Mouse (Mus musculus): Measurements from ENCODE around the gene Ppp2r2c. TPM values are rescaled to one million over a fixed set of nuclear protein-coding genes. Genes with fewer than 3 reads are reported as not detected.

Ppp2r2c gene
- polyA plus RNA-seq, 1 experiment = 354 TPM

- DNase-seq (ENCODE audit: extremely low spot score in 1 of 2, low spot score in 1 of 2) = no peak
Measured at GRCm38 (mm10) chr5:36977809-36978208, 109.5 kb downstream of the Ppp2r2c start.

DNA sequence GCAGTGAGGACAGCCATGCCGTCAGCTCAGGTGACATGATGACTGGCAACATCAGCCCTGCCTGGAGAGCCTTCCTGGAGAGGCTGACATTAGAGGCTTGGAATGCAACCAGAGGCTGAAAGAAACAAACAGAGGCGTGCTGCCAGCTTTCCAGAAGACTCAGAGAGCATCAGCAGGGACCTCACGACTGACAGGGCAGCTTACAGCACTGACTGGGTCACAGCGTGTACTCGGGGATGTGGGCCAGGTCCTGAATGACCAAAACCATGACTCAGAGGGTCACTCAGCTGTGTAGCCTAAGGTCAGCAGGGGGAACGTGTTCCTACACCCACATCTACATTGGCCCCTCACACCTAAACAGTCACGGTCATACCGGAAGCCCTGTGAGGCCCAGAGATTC is 110.7 kb downstream of the Ppp2r2c start:
- DNase-seq (ENCODE audit: extremely low spot score in 1 of 2, low spot score in 1 of 2) = no peak

- DNase-seq (ENCODE audit: extremely low spot score in 1 of 2, low spot score in 1 of 2) = no peak
Measured at GRCm38 (mm10) chr5:36979631-36980030, 111.3 kb downstream of the Ppp2r2c start.

- no peak for DNase-seq (ENCODE audit: extremely low spot score in 1 of 2, low spot score in 1 of 2)
Measured at GRCm38 (mm10) chr5:36982271-36982670, 114.0 kb downstream of the Ppp2r2c start.

- no peak for DNase-seq (ENCODE audit: extremely low spot score in 1 of 2, low spot score in 1 of 2)
Measured at GRCm38 (mm10) chr5:36986617-36987016, 118.3 kb downstream of the Ppp2r2c start.

DNA sequence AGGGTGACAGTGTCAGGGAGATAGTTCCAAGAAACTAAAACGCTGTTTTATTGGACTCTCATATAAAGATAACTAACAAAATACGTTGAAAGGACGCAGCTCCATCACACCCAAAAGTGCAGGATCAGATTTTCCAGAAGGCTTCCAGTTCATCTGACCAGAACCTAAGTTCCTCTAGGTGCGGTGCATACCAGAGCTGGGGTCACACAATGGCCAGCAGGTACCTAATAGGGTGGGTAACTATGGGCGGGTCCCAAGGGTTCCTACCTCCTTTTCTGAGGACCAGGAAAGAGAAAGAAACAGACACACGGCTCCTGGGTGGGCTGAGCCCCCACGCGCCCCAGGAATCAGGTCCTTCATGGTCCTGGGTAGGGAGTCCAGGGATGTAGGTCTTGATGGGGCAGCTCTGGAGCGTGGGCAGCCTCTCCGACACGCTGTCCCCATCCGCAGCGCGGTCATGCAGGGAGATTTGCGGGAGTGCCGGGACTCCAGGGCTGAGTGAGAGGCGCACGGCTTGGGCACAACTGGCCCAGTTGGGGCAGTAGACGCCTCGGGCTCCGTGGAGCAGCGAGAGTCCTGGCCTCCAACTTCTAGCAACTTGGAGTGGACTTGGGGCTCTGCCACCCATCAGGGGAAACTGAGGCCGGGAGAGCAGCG is 119.9 kb downstream of the Ppp2r2c start:
- DNase-seq (ENCODE audit: extremely low spot score in 1 of 2, low spot score in 1 of 2) = no peak

DNA sequence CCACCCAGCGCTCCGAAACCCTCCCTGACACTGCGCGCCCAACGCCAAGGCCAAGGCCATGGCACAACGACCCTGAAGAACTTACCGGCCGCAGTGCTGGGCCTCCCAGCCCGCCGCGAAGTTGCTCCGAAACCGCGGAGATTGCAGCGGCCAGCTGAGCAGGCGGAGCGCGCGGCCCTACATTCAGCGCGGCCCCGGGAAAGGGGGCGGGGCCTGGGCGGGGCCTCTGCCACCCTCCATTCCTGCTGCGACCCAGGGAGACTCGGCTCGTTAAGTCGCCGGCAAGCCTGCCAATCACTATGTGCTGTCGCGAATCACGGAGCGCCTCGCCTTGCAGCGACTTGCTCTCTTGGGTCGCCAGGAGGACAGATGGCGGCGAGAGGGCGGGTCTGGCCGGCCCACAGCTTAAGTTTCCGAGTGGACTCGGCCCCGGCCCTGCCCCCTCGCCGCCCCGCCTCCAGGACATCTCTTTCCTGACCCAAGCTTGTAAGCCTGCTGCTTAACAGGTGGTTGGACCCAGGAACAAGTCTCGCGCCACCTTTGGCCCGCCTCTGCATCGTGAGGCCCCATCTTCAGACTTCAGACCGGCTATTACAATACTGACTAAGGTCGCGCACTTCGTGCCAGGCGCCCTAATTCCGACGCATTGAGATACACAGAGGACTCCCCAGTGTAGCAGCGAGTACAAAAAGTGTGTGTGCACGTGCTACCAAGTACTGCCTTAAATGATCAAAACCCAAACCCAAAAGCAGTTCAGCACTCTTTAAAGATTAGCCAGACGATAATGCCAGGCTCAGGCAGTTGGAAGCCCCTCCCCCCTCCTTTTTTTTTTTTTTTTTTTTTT is 120.7 kb downstream of the Ppp2r2c start, which contains the start of gene Wfs1:
TSS of gene Wfs1 (minus strand) at position 425 of the 844 bp plus-strand sequence.
- DNase-seq (ENCODE audit: extremely low spot score in 1 of 2, low spot score in 1 of 2) = peak; percentile 94 to 96

- DNase-seq (ENCODE audit: extremely low spot score in 1 of 2, low spot score in 1 of 2) = no peak
Measured at GRCm38 (mm10) chr5:36989625-36989977, 121.3 kb downstream of the Ppp2r2c start.

- no peak for DNase-seq (ENCODE audit: extremely low spot score in 1 of 2, low spot score in 1 of 2)
Measured at GRCm38 (mm10) chr5:36990196-36990595, 121.9 kb downstream of the Ppp2r2c start.

GRCm38 (mm10) chr5:36990631-36991350 is 122.5 kb downstream of the Ppp2r2c start:
- DNase-seq (ENCODE audit: extremely low spot score in 1 of 2, low spot score in 1 of 2) = no peak

- peak in 1 of 2 experiments; percentile 62 for DNase-seq (ENCODE audit: extremely low spot score in 1 of 2, low spot score in 1 of 2)
Measured at GRCm38 (mm10) chr5:36996410-36996809, 128.1 kb downstream of the Ppp2r2c start.

- no peak for DNase-seq (ENCODE audit: extremely low spot score in 1 of 2, low spot score in 1 of 2)
Measured at GRCm38 (mm10) chr5:36997996-36998395, 129.7 kb downstream of the Ppp2r2c start.

- no peak for DNase-seq (ENCODE audit: extremely low spot score in 1 of 2, low spot score in 1 of 2)
Measured at GRCm38 (mm10) chr5:37001002-37001401, 132.7 kb downstream of the Ppp2r2c start.

- peak; percentile 66 to 95 for DNase-seq (ENCODE audit: extremely low spot score in 1 of 2, low spot score in 1 of 2)
Measured at GRCm38 (mm10) chr5:37002001-37002400, 133.7 kb downstream of the Ppp2r2c start.

Other genes with a start within 250 kb of the Ppp2r2c start
- gene D5Ertd579e, start 172.5 kb upstream of the Ppp2r2c start, polyA plus RNA-seq (2012; rRNA removed) = 55.2 and 57.8 TPM in 2 replicates
- 23.4 and 24.0 TPM in 2 replicates for gene Bloc1s4, start 119.9 kb upstream of the Ppp2r2c start, polyA plus RNA-seq (2012; rRNA removed)
- gene Mrfap1, start 71.7 kb upstream of the Ppp2r2c start, polyA plus RNA-seq (2012; rRNA removed) = 343 and 355 TPM in 2 replicates
- 30.3 and 30.5 TPM in 2 replicates for gene Man2b2, start 37.9 kb upstream of the Ppp2r2c start, polyA plus RNA-seq (2012; rRNA removed)
- gene Wfs1, start 120.7 kb downstream of the Ppp2r2c start, polyA plus RNA-seq (2012; rRNA removed) = 56.5 and 65.1 TPM in 2 replicates
- gene Gm1043, start 216.9 kb downstream of the Ppp2r2c start, polyA plus RNA-seq (2012; rRNA removed) = 13.7 and 15.6 TPM in 2 replicates